Mouse (Mus musculus): ENCODE data around the gene Asna1. TPM values are rescaled to one million over a fixed set of nuclear protein-coding genes. Genes with fewer than 3 reads are reported as not detected.

Gene Asna1
- polyA plus RNA-seq, 1 experiment from 2014 or later = 116 TPM

DNA sequence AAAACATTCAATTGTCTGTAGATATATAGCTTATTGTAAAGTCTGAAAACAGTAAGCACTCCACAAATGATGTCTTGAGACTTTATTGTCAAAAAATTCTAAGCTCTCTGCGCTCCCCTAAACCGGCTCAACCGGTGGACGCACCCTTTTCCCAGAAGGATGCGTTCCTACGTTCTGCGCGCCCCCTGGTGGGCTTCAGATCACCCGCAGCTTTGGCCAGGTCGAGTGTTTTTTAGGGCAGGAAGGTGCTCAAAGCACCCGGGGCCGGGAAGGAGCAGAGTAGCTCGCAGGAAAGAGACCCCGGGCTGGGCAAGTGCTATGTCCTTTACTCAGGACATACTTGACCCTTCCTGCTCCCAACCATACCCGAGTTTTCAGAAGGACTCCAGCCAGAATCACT, 35.3 kb downstream of the Asna1 start:
- H3K4me2 ChIP-seq (ENCODE audit: low read length) = peak overlapping the region; percentile 83
- H3K27me3 ChIP-seq (ENCODE audit: insufficient read depth, low read length) = no peaks in the 10 kb centered on the region
- peak overlapping the region; percentile 56 for H3K4me3 ChIP-seq (replicated peaks; ENCODE audit: low read depth, low read length)
- H3K9me3 ChIP-seq (replicated peaks; ENCODE audit: low read length) = no peaks in the 10 kb centered on the region
- peak overlapping the region; percentile 96 for H3K27ac ChIP-seq
- under 1% methylated on average over 15 of the region's 15 CpGs for WGBS
- peak overlapping the region; percentile 58 for H3K9ac ChIP-seq (ENCODE audit: low read depth, low read length)
- 0 out of 2 replicates have a peak, but pooled peaks cover 4% of the 10 kb centered on the region for H3K36me3 ChIP-seq (ENCODE audit: insufficient read depth, low read length)
- TF ChIP-seq CTCF (IDR thresholded peaks at IDR 0.05; ENCODE audit: low read depth) = peak; percentile 87
- peaks cover 28% of the 10 kb centered on the region for H3K4me1 ChIP-seq (replicated peaks; ENCODE audit: insufficient read depth, low read length)
- ATAC-seq (replicated peaks; ENCODE audit: low FRiP score, low read depth) (peak; percentile 41), DNase-seq (ENCODE audit: low spot score) (peak; percentile 94)

DNA sequence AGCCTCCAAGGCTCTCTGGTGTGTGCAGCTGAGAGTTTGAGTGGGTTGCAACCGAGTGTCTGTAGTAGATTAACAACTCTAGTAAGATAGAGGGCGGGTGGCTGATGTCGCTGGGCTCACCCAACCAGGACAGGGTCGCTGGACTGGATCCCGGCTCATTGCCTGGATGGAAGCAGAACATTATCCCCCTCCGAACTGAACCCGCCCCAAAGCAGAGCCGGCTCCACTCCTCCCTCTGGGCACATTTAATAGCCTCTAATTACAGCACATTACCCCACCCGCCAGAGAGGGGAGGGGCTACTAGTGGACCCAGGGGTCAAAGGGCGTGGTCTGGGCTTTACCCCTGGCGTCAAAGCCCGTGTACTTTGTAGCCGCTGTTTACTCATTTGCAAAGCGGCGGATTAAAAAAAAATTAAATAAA, 35.8 kb downstream of the Asna1 start:
- TF ChIP-seq CTCF (IDR thresholded peaks at IDR 0.05; ENCODE audit: low read depth) = 0 out of 2 replicates have a peak, but pooled peaks have one; percentile 4
- DNase-seq (ENCODE audit: low spot score) = peak; percentile 82
- H3K27ac ChIP-seq = peak overlapping the region; percentile 96
- peak; percentile 31 for ATAC-seq (replicated peaks; ENCODE audit: low FRiP score, low read depth)
- H3K9ac ChIP-seq (ENCODE audit: low read depth, low read length) = 0 out of 2 replicates have a peak overlapping the region, but pooled peaks have one; percentile 2
- no peaks in the 10 kb centered on the region for H3K27me3 ChIP-seq (ENCODE audit: insufficient read depth, low read length)
- peak overlapping the region; percentile 56; the same call in 1 of the 2 replicates for H3K4me3 ChIP-seq (replicated peaks; ENCODE audit: low read depth, low read length)
- H3K9me3 ChIP-seq (replicated peaks; ENCODE audit: low read length) = no peaks in the 10 kb centered on the region
- H3K36me3 ChIP-seq (ENCODE audit: insufficient read depth, low read length) = no peaks in the 10 kb centered on the region
- H3K4me2 ChIP-seq (ENCODE audit: low read length) = peak overlapping the region; percentile 83
- 4% methylated on average over 15 of the region's 15 CpGs for WGBS
- peaks cover 33% of the 10 kb centered on the region for H3K4me1 ChIP-seq (replicated peaks; ENCODE audit: insufficient read depth, low read length)

DNA sequence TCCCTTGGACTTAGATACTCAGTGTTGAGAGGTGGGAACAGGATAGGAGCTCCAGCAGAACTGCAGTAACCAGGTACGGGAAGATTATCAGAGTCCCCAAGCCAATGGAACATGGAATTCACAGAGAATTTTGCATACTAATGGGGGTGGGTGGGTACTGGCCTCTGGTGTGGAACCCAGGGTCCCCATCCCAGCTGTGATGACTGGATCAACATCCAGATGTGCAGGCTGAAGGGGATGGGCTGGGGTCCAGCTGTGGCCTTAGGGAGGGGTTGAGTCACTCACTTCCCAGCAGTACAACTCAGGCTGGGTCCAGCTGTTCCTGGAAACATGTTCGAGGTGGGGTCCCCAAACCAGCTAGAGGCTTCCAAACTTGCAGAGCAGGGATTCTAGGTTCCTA, 37.2 kb downstream of the Asna1 start:
- Histone ChIP-seq H3K4me3 (replicated peaks; ENCODE audit: low read depth, low read length) (no peak overlapping the region), H3K36me3 (ENCODE audit: insufficient read depth, low read length) (no peaks in the 10 kb centered on the region), H3K9ac (ENCODE audit: low read depth, low read length) (no peak overlapping the region), H3K9me3 (replicated peaks; ENCODE audit: low read length) (no peaks in the 10 kb centered on the region), H3K27me3 (ENCODE audit: insufficient read depth, low read length) (no peaks in the 10 kb centered on the region), H3K27ac (no peak overlapping the region), H3K4me1 (replicated peaks; ENCODE audit: insufficient read depth, low read length) (peaks cover 38% of the 10 kb centered on the region), H3K4me2 (ENCODE audit: low read length) (no peak overlapping the region)
- DNase-seq (ENCODE audit: low spot score) (no peak), ATAC-seq (replicated peaks; ENCODE audit: low FRiP score, low read depth) (no peak)
- 68% methylated on average over 2 of the region's 2 CpGs for WGBS
- TF ChIP-seq CTCF (IDR thresholded peaks at IDR 0.05; ENCODE audit: low read depth) = no peak

DNA sequence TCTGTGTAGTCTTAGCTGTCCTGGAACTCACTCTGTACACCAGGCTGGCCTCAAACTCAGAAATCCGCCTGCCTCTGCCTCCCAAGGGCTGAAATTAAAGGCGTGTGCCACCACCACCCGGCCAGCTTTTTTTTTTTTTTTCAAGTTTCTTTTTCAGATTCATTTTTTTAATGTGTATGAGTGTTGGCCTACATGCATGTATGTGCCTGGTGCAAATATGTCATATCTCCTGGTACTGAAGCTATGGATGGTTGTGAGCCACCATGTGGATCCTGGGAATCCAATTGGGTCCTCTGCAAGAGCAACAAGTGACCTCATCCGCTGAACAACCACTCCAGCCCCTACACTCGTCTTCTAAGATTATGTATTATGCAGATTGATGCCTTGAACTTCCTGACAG, 37.7 kb downstream of the Asna1 start:
- peaks cover 40% of the 10 kb centered on the region for H3K4me1 ChIP-seq (replicated peaks; ENCODE audit: insufficient read depth, low read length)
- ATAC-seq (replicated peaks; ENCODE audit: low FRiP score, low read depth) (no peak), DNase-seq (ENCODE audit: low spot score) (no peak)
- H3K4me2 ChIP-seq (ENCODE audit: low read length) = no peak overlapping the region
- no peak overlapping the region for H3K27ac ChIP-seq
- H3K9me3 ChIP-seq (replicated peaks; ENCODE audit: low read length) = no peaks in the 10 kb centered on the region
- no peak overlapping the region for H3K9ac ChIP-seq (ENCODE audit: low read depth, low read length)
- no peaks in the 10 kb centered on the region for H3K36me3 ChIP-seq (ENCODE audit: insufficient read depth, low read length)
- no peak overlapping the region for H3K4me3 ChIP-seq (replicated peaks; ENCODE audit: low read depth, low read length)
- no peak for TF ChIP-seq CTCF (IDR thresholded peaks at IDR 0.05; ENCODE audit: low read depth)
- WGBS = 81% methylated on average over 5 of the region's 5 CpGs
- H3K27me3 ChIP-seq (ENCODE audit: insufficient read depth, low read length) = no peaks in the 10 kb centered on the region

DNA sequence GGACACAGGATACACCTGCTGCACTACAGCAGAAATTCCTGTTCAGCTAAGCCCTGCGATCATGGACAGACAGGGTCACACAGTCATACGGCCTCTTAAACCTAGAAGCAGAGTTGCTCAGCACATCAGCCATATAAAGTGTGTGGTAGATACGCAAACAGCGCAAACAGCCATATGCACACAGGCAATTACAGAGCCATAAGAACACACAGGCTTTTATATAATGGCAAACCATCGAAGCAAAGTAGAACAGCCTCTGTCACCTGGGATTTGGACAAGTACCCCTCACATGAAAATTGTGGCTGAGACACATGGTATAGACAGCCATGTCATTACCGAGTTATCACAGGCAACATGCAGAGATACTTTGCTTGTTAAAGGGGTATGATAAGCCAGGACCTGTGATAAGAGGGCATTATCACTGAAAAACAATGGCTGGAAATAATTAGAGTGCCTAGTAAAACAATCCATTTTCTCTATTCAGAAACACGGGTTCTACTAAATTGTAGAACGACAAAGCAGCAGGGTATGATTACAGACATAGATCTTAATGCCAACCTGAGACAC, 38.6 kb downstream of the Asna1 start:
- Histone ChIP-seq H3K27ac (peak overlapping the region; percentile 91), H3K4me1 (replicated peaks; ENCODE audit: insufficient read depth, low read length) (peaks cover 49% of the 10 kb centered on the region), H3K9ac (ENCODE audit: low read depth, low read length) (peak overlapping the region; percentile 62; the same call in 1 of the 2 replicates), H3K36me3 (ENCODE audit: insufficient read depth, low read length) (no peaks in the 10 kb centered on the region), H3K27me3 (ENCODE audit: insufficient read depth, low read length) (no peaks in the 10 kb centered on the region), H3K9me3 (replicated peaks; ENCODE audit: low read length) (no peaks in the 10 kb centered on the region), H3K4me3 (replicated peaks; ENCODE audit: low read depth, low read length) (peak overlapping the region; percentile 45), H3K4me2 (ENCODE audit: low read length) (peak overlapping the region; percentile 99)
- WGBS = 38% methylated on average over 8 of the region's 8 CpGs
- ATAC-seq (replicated peaks; ENCODE audit: low FRiP score, low read depth) = no peak
- no peak for TF ChIP-seq CTCF (IDR thresholded peaks at IDR 0.05; ENCODE audit: low read depth)
- DNase-seq (ENCODE audit: low spot score) = no peak

DNA sequence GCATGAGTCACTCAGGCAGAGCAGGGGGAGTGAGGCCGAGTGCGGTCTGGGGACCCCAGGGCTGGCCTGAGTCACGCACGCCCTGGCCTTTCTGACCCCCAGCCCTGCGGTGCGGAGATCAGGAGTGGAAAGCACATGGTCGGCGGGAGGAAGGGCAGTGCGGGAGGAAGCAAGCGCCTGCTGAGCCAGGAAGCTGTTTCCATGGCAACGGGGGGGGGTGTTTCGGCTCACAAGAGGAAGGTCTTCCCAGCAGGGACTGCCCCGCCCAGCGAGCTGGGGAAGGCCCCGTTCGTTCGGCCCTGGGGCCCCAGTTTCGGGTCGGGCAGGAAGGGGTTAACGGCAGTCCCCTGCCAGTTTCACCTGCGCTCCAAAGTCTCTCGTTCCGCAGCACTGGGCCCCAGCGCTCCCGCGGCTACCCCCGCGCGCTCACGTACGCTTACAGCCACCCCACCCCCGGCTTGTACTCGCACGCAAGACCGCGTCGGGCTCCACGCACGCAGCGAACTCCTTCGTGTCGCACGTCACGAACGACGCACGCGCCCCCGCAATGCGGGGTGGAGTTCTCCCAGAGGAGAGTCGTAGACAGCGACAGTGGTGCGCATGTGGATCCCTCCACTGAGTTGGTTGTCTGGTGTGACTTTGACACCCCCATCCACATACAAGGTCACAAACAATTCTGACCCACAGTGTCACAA, 39.2 kb downstream of the Asna1 start:
- under 1% methylated on average over 53 of the region's 53 CpGs for WGBS
- H3K4me3 ChIP-seq (replicated peaks; ENCODE audit: low read depth, low read length) = peak overlapping the region; percentile 45
- TF ChIP-seq CTCF (IDR thresholded peaks at IDR 0.05; ENCODE audit: low read depth) = no peak
- peak overlapping the region; percentile 62 for H3K9ac ChIP-seq (ENCODE audit: low read depth, low read length)
- peak; percentile 23 for ATAC-seq (replicated peaks; ENCODE audit: low FRiP score, low read depth)
- H3K9me3 ChIP-seq (replicated peaks; ENCODE audit: low read length) = no peaks in the 10 kb centered on the region
- peaks cover 49% of the 10 kb centered on the region for H3K4me1 ChIP-seq (replicated peaks; ENCODE audit: insufficient read depth, low read length)
- H3K27me3 ChIP-seq (ENCODE audit: insufficient read depth, low read length) = no peaks in the 10 kb centered on the region
- H3K36me3 ChIP-seq (ENCODE audit: insufficient read depth, low read length) = no peaks in the 10 kb centered on the region
- peak overlapping the region; percentile 99 for H3K4me2 ChIP-seq (ENCODE audit: low read length)
- H3K27ac ChIP-seq = peak overlapping the region; percentile 91
- DNase-seq (ENCODE audit: low spot score) = peak; percentile 85
